In genomic region chr5:110057637-110058408, GRCm38 (mm10) we compare ENCODE assay signal across 7 mouse cellular contexts. TPM values are rescaled to one million over a fixed set of nuclear protein-coding genes. Genes with fewer than 3 reads are reported as not detected.
DNase-seq lines count a peak whose midpoint lies in the region; ATAC-seq lines count a peak whose summit lies in the region.

No protein-coding gene starts in this region.

- DNase-seq in adrenal gland, postnatal 10 days: peak; percentile 88
- peak; percentile 81 for DNase-seq in embryonic facial prominence, embryonic 10.5 days (ENCODE audit: low spot score)
- peak; percentile 90 for DNase-seq in kidney, adult 11 months
- DNase-seq in limb, embryonic 10.5 days (ENCODE audit: low spot score): peak; percentile 73
- DNase-seq in spleen, adult 12 weeks (ENCODE audit: low spot score): peak; percentile 65

- H3K4me2 ChIP-seq in midbrain, embryonic 13.5 days (replicated peaks): peak overlapping the region; percentile 57

- no peaks in the 10 kb centered on the region for H3K4me1 ChIP-seq in embryonic facial prominence, embryonic 10.5 days
- no peaks in the 10 kb centered on the region for H3K4me1 ChIP-seq in limb, embryonic 10.5 days
- H3K4me1 ChIP-seq in midbrain, embryonic 13.5 days (replicated peaks): no peaks in the 10 kb centered on the region

- 3% methylated on average over 19 of the region's 19 CpGs for WGBS in embryonic facial prominence, embryonic 10.5 days
- WGBS in limb, embryonic 10.5 days: 1% methylated on average over 19 of the region's 19 CpGs
- 3% methylated on average over 19 of the region's 19 CpGs for WGBS in midbrain, embryonic 13.5 days

- H3K4me3 ChIP-seq in embryonic facial prominence, embryonic 10.5 days: peak overlapping the region; percentile 66
- peak overlapping the region; percentile 64 for H3K4me3 ChIP-seq in limb, embryonic 10.5 days
- H3K4me3 ChIP-seq in midbrain, embryonic 13.5 days (replicated peaks): peak overlapping the region; percentile 48

- H3K9me3 ChIP-seq in embryonic facial prominence, embryonic 10.5 days: peaks cover 8% of the 10 kb centered on the region; the same call in 1 of the 2 replicates
- no peaks in the 10 kb centered on the region for H3K9me3 ChIP-seq in limb, embryonic 10.5 days (replicated peaks)
- peaks cover 5% of the 10 kb centered on the region; the same call in 1 of the 2 replicates for H3K9me3 ChIP-seq in midbrain, embryonic 13.5 days

- H3K9ac ChIP-seq in midbrain, embryonic 13.5 days (replicated peaks): peak overlapping the region; percentile 46

- no peaks in the 10 kb centered on the region for H3K27me3 ChIP-seq in embryonic facial prominence, embryonic 10.5 days (replicated peaks; ENCODE audit: low read depth, poor library complexity, severe bottlenecking)
- H3K27me3 ChIP-seq in limb, embryonic 10.5 days (ENCODE audit: low read depth, poor library complexity, severe bottlenecking): no peaks in the 10 kb centered on the region
- no peaks in the 10 kb centered on the region for H3K27me3 ChIP-seq in midbrain, embryonic 13.5 days

- H3K27ac ChIP-seq in embryonic facial prominence, embryonic 10.5 days (replicated peaks): peak overlapping the region; percentile 75
- H3K27ac ChIP-seq in limb, embryonic 10.5 days: peak overlapping the region; percentile 77
- H3K27ac ChIP-seq in midbrain, embryonic 13.5 days: peak overlapping the region; percentile 48

- H3K36me3 ChIP-seq in embryonic facial prominence, embryonic 10.5 days (replicated peaks): no peaks in the 10 kb centered on the region
- H3K36me3 ChIP-seq in limb, embryonic 10.5 days: no peaks in the 10 kb centered on the region
- H3K36me3 ChIP-seq in midbrain, embryonic 13.5 days: no peaks in the 10 kb centered on the region

- peak; percentile 98 for ATAC-seq in granulocyte monocyte progenitor cell, adult 5-6 weeks (replicated peaks; ENCODE audit: poor library complexity, severe bottlenecking)
- peak; percentile 99 for ATAC-seq in midbrain, embryonic 13.5 days

RNA-seq across cellular contexts. Expression of gene Gm17655, which starts 14.5 kb away (rescaled TPM):
- total RNA-seq in adrenal gland, postnatal 10 days (2021): 1 to 10 TPM; 3.4 to 7.9 TPM
- polyA plus RNA-seq in embryonic facial prominence, embryonic 10.5 days (2016; fragmentation: Nextera tagmentation; extraction: Ambion mirVana): 4.8 and 5.9 TPM in 2 replicates
- 5.2 and 20.4 TPM in 2 replicates for total RNA-seq in granulocyte monocyte progenitor cell, adult 5-6 weeks (2014; fragmentation: Nextera tagmentation)
- 4.4 and 12.0 TPM in 2 replicates for total RNA-seq in granulocyte monocyte progenitor cell, adult 5-6 weeks (2017)
- polyA plus RNA-seq in limb, embryonic 10.5 days (2016; fragmentation: Nextera tagmentation; extraction: Ambion mirVana): 5.6 and 7.0 TPM in 2 replicates
- polyA plus RNA-seq in midbrain, embryonic 13.5 days (2015; fragmentation: Nextera tagmentation; extraction: Ambion mirVana): 6.9 and 7.9 TPM in 2 replicates

RNA-seq across cellular contexts. Expression of gene Gm35315, which starts 36.4 kb away (rescaled TPM):
- total RNA-seq in adrenal gland, postnatal 10 days (2021): under 1 TPM; 0.33 to 0.58 TPM
- 2.0 and 2.4 TPM in 2 replicates for polyA plus RNA-seq in embryonic facial prominence, embryonic 10.5 days (2016; fragmentation: Nextera tagmentation; extraction: Ambion mirVana)
- total RNA-seq in granulocyte monocyte progenitor cell, adult 5-6 weeks (2014; fragmentation: Nextera tagmentation): 0.73 and 1.7 TPM in 2 replicates
- total RNA-seq in granulocyte monocyte progenitor cell, adult 5-6 weeks (2017): 0.72 and 1.6 TPM in 2 replicates
- 1.9 and 2.0 TPM in 2 replicates for polyA plus RNA-seq in limb, embryonic 10.5 days (2016; fragmentation: Nextera tagmentation; extraction: Ambion mirVana)
- 0.61 and 0.93 TPM in 2 replicates for polyA plus RNA-seq in midbrain, embryonic 13.5 days (2015; fragmentation: Nextera tagmentation; extraction: Ambion mirVana)

RNA-seq across cellular contexts. Expression of gene Plcxd1, which starts 41.9 kb away (rescaled TPM):
- total RNA-seq in adrenal gland, postnatal 10 days (2021): under 1 TPM; 0.18 to 0.42 TPM
- 2.0 and 3.2 TPM in 2 replicates for polyA plus RNA-seq in embryonic facial prominence, embryonic 10.5 days (2016; fragmentation: Nextera tagmentation; extraction: Ambion mirVana)
- total RNA-seq in granulocyte monocyte progenitor cell, adult 5-6 weeks (2014; fragmentation: Nextera tagmentation): not detected in 2 replicates
- total RNA-seq in granulocyte monocyte progenitor cell, adult 5-6 weeks (2017): not detected in 2 replicates
- polyA plus RNA-seq in limb, embryonic 10.5 days (2016; fragmentation: Nextera tagmentation; extraction: Ambion mirVana): 1.8 and 2.1 TPM in 2 replicates
- 2.1 and 2.5 TPM in 2 replicates for polyA plus RNA-seq in midbrain, embryonic 13.5 days (2015; fragmentation: Nextera tagmentation; extraction: Ambion mirVana)

RNA-seq across cellular contexts. Expression of gene Gtpbp6, which starts 50.2 kb away (rescaled TPM):
- 10 to 100 TPM; 44.4 to 54.2 TPM for total RNA-seq in adrenal gland, postnatal 10 days (2021)
- polyA plus RNA-seq in embryonic facial prominence, embryonic 10.5 days (2016; fragmentation: Nextera tagmentation; extraction: Ambion mirVana): 33.3 and 35.6 TPM in 2 replicates
- total RNA-seq in granulocyte monocyte progenitor cell, adult 5-6 weeks (2014; fragmentation: Nextera tagmentation): 20.4 and 32.2 TPM in 2 replicates
- 9.2 and 14.0 TPM in 2 replicates for total RNA-seq in granulocyte monocyte progenitor cell, adult 5-6 weeks (2017)
- 34.3 and 35.3 TPM in 2 replicates for polyA plus RNA-seq in limb, embryonic 10.5 days (2016; fragmentation: Nextera tagmentation; extraction: Ambion mirVana)
- polyA plus RNA-seq in midbrain, embryonic 13.5 days (2015; fragmentation: Nextera tagmentation; extraction: Ambion mirVana): 52.6 and 53.3 TPM in 2 replicates

RNA-seq across cellular contexts. Expression of gene Zfp605, which starts 52.1 kb away (rescaled TPM):
- 1 to 10 TPM; 3.8 to 5.1 TPM for total RNA-seq in adrenal gland, postnatal 10 days (2021)
- 5.5 and 5.7 TPM in 2 replicates for polyA plus RNA-seq in embryonic facial prominence, embryonic 10.5 days (2016; fragmentation: Nextera tagmentation; extraction: Ambion mirVana)
- total RNA-seq in granulocyte monocyte progenitor cell, adult 5-6 weeks (2014; fragmentation: Nextera tagmentation): 6.4 and 8.4 TPM in 2 replicates
- 3.3 and 9.3 TPM in 2 replicates for total RNA-seq in granulocyte monocyte progenitor cell, adult 5-6 weeks (2017)
- polyA plus RNA-seq in limb, embryonic 10.5 days (2016; fragmentation: Nextera tagmentation; extraction: Ambion mirVana): 4.4 and 5.2 TPM in 2 replicates
- 16.0 and 16.9 TPM in 2 replicates for polyA plus RNA-seq in midbrain, embryonic 13.5 days (2015; fragmentation: Nextera tagmentation; extraction: Ambion mirVana)

Comparison
In these comparisons a context has a peak if more than half of its experiments do, and no peak if none do; other contexts are left out.
1. Peak in every context shown above with its lines: DNase-seq, ATAC-seq, H3K4me3 ChIP-seq and H3K27ac ChIP-seq.